Mouse (Mus musculus) hindbrain, postnatal 0 days (tissue): ENCODE measurements around the gene Sectm1b. TPM values are rescaled to one million over a fixed set of nuclear protein-coding genes. Genes with fewer than 3 reads are reported as not detected.

Experiments used
- ATAC-seq: fragments of 200-750 bp; cut with Nextera tagmentation; 2 replicates; pipeline ENCODE4 v1.8.0; 2017; ENCODE audit warnings: mild to moderate bottlenecking, moderate TSS enrichment, moderate library complexity
- DNase-seq: peaks from one replicate; pipeline ENCODE4 v3.0.0-alpha.2; 2015; ENCODE audit warnings: low spot score
- H3K27ac ChIP-seq: fragments of 300-500 bp; sonication (generic); 2 replicates; pipeline ENCODE4 v1.5.1; 2014; ENCODE audit warnings: mild to moderate bottlenecking
- H3K27me3 ChIP-seq: fragments of 300-500 bp; sonication (generic); 2 replicates; pipeline ENCODE4 v1.6.1; 2014; ENCODE audit warnings: low read length, mixed read lengths; ENCODE audit not compliant: insufficient read depth
- H3K36me3 ChIP-seq: fragments of 300-500 bp; sonication (generic); 2 replicates; pipeline ENCODE4 v1.6.1; 2014; ENCODE audit warnings: low read length, mixed read lengths; ENCODE audit not compliant: insufficient read depth
- H3K4me1 ChIP-seq: fragments of 300-500 bp; sonication (generic); 2 replicates; pipeline ENCODE4 v1.6.1; 2014; ENCODE audit warnings: antibody characterized with exemption, low read length, mixed read lengths; ENCODE audit not compliant: insufficient read depth
- H3K4me2 ChIP-seq: fragments of 300-500 bp; sonication (generic); 2 replicates; pipeline ENCODE4 v1.6.1; 2014; ENCODE audit warnings: low read depth, mild to moderate bottlenecking, low read length, moderate library complexity, mixed read lengths
- H3K4me3 ChIP-seq: fragments of 300-500 bp; sonication (generic); 2 replicates; pipeline ENCODE4 v1.5.1; 2014; ENCODE audit warnings: low read length
- H3K9ac ChIP-seq: fragments of 300-500 bp; sonication (generic); replicated peaks from 2 replicates; pipeline ENCODE4 v1.6.1; 2014; ENCODE audit warnings: mild to moderate bottlenecking, low read length, moderate library complexity, mixed read lengths
- H3K9me3 ChIP-seq: fragments of 300-500 bp; sonication (generic); 2 replicates; pipeline ENCODE4 v1.6.1; 2016; ENCODE audit warnings: low read length, mixed read lengths
- CTCF ChIP-seq: IDR thresholded peaks from 2 replicates; pipeline ENCODE4 v1.5.1; 2016; ENCODE audit warnings: antibody characterized with exemption, control low read depth, low read depth
- WGBS: fragments of 180-500 bp; shearing (Covaris S2); extraction: QIAGEN DNeasy Blood & Tissue Kit; methylation state at CpG from one replicate; pipeline ENCODE4 v1.1.7; 2014; 5-methylcytosine and 5-hydroxymethylcytosine counted together
- polyA plus RNA-seq: library from polyadenylated mRNA; unstranded; fragments of >200 nt; fragmentation: Nextera tagmentation; extraction: Ambion mirVana; gene quantifications from 2 replicates; pipeline ENCODE4 v1.2.1, GENCODE M21; 2015
- total RNA-seq: library from RNA; depleted of rRNA; stranded (reverse); fragments of >200 nt; gene quantifications from 2 replicates; pipeline ENCODE4 v1.2.3, GENCODE M21; 2014; rRNA removed

The Sectm1b gene
- total and polyA plus RNA-seq, 2 experiments from 2014 or later, result not detected

DNA sequence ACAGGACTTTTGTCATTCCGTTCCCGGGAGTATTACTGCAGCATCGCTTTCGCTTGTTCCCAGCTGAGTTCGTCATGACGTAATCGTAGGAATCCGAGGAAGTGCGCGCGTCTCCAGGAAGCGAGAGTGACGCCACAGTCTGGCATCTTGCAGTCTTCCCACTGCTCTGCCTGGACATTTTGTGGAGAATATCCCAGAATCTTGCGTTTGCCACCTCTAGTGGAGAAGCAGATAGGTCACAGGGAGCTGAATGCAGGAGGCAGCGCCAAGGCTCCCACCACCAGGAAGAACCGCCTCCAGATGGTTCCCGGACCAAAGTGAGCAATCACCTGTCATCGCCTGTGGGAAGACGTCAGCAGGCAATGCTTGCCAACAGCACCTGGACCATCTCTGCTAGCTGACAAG lies 48.5 kb downstream of the Sectm1b start:
- Histone ChIP-seq H3K27me3 (no peaks in the 10 kb centered on the region), H3K4me2 (peak overlapping the region; percentile 22), H3K9ac (no peak overlapping the region), H3K4me1 (no peaks in the 10 kb centered on the region), H3K4me3 (no peak overlapping the region), H3K9me3 (no peaks in the 10 kb centered on the region), H3K27ac (no peak overlapping the region), H3K36me3 (no peaks in the 10 kb centered on the region)
- ATAC-seq, result no peak
- 58% methylated on average over 19 of the region's 19 CpGs for WGBS
- peak; percentile 32 for TF ChIP-seq CTCF
- DNase-seq, result peak; percentile 52

DNA sequence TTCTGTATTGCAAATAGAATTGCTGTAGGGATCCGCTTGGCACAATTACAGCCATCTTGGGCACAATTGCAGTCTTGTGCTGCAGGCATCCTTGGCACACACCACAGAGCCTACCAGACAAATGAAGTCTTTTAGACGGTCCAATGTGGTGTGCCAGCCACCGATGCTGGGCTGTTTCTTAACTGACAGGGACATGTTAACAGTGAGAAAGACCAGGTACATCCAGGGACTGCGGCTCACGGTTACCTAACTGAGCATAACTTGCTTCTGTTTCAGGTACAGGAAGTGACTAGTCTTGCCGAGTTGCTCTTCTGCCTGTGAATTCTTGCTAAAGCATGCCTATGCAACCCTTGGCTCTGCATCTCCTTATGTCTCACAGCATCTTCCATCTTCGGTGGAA lies 49.7 kb downstream of the Sectm1b start:
- H3K27me3 ChIP-seq, result no peaks in the 10 kb centered on the region
- H3K4me3 ChIP-seq, result no peak overlapping the region
- WGBS, result 75% methylated on average over 7 of the region's 7 CpGs
- no peaks in the 10 kb centered on the region for H3K4me1 ChIP-seq
- H3K9me3 ChIP-seq, result no peaks in the 10 kb centered on the region
- peak; percentile 28 for DNase-seq
- no peak overlapping the region for H3K27ac ChIP-seq
- no peak for ATAC-seq
- no peak overlapping the region for H3K4me2 ChIP-seq
- no peaks in the 10 kb centered on the region for H3K36me3 ChIP-seq
- no peak overlapping the region for H3K9ac ChIP-seq
- no peak for TF ChIP-seq CTCF

DNA sequence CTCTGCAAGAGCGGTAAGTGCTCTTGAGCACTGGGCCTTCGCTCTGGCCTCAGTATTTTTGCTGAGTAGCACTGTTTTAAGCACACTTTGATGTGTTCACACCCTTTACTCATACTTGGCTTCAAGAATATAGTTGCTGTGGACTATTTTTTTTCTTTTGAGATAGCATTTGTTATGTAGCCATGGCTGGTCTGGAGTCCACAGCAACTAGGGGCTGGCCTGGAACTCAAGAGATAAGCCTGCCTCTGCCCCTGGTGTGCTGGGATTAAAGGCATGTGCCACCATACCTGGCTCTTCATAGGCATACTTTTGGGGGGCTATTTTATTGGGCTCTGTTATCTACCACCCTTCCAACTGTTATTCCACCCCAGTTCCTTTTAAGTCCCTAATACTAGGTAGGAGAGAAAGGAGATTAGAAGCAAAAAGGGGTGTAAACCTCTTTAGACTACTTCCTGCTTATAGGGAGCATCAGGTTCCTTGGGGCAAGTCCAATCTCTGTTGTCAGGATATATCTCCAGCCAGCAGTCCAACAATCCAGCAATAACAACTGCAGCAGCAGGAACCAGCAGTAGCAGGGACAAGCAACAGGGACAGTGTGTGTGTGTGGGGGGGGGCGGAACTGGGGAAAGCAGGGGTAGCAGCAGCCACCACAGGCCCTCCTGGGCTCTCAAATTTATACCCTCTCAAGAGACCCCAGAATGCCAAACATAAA lies 53.2 kb downstream of the Sectm1b start:
- H3K4me2 ChIP-seq, result no peak overlapping the region
- H3K27me3 ChIP-seq, result no peaks in the 10 kb centered on the region
- no peak overlapping the region for H3K9ac ChIP-seq
- no peak for TF ChIP-seq CTCF
- no peaks in the 10 kb centered on the region for H3K36me3 ChIP-seq
- 92% methylated on average over 3 of the region's 3 CpGs for WGBS
- DNase-seq (no peak), ATAC-seq (no peak)
- no peaks in the 10 kb centered on the region for H3K9me3 ChIP-seq
- no peak overlapping the region for H3K27ac ChIP-seq
- H3K4me3 ChIP-seq, result no peak overlapping the region
- no peaks in the 10 kb centered on the region for H3K4me1 ChIP-seq

DNA sequence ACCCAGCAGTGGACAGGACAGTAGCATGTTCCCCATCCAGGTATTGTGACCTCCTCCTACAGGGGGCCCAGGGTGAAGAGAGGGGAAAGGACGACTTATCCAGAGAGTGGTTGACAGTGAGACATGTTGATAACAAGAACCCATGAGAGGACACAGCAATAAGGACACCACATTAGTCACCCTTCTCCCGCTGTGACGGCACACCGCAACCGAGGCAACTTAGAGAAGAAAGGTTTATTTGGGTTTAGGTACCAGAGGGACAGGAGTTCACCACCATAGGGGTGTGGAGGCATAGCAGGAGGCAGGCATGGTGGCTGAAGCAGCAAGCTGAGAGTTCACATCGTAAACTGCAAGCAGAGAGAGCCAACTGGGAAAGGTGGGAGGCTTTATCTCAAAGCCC lies 57.2 kb downstream of the Sectm1b start:
- no peaks in the 10 kb centered on the region for H3K9me3 ChIP-seq
- 78% methylated on average over 6 of the region's 6 CpGs for WGBS
- H3K36me3 ChIP-seq, result no peaks in the 10 kb centered on the region
- no peak overlapping the region for H3K4me2 ChIP-seq
- no peak overlapping the region for H3K27ac ChIP-seq
- no peak overlapping the region for H3K9ac ChIP-seq
- H3K27me3 ChIP-seq, result no peaks in the 10 kb centered on the region
- TF ChIP-seq CTCF, result no peak
- no peak for DNase-seq
- no peaks in the 10 kb centered on the region for H3K4me1 ChIP-seq
- no peak for ATAC-seq
- H3K4me3 ChIP-seq, result no peak overlapping the region

DNA sequence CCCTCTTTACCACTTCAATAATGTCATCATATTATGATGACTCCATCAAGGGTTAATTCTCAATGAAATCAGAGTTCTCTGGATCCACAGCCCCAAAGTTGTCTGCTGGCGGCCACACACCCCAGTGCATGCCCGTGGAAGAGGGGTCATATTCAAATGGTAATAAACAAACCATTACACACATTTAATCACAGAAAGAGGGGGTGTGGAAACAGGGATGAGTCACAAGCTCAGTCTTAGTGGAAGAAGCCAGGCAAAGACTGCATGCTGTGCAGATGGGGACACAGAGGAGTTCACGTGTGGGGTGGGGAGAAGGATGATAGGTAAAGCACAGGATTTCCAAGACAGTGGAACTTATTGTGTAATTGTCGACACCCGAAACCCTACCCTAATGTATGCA lies 59.1 kb downstream of the Sectm1b start:
- Histone ChIP-seq H3K27me3 (no peaks in the 10 kb centered on the region), H3K4me3 (no peak overlapping the region), H3K36me3 (no peaks in the 10 kb centered on the region), H3K27ac (no peak overlapping the region), H3K4me1 (no peaks in the 10 kb centered on the region), H3K9ac (no peak overlapping the region), H3K4me2 (no peak overlapping the region), H3K9me3 (no peaks in the 10 kb centered on the region)
- WGBS, result 45% methylated on average over 5 of the region's 5 CpGs
- no peak for TF ChIP-seq CTCF
- ATAC-seq, result no peak
- no peak for DNase-seq

Other genes starting within 250 kb of the Sectm1b start
- gene Fasn, start 239.0 kb downstream of the Sectm1b start, total RNA-seq, result 474 and 499 TPM in 2 replicates
- 48.9 and 54.4 TPM in 2 replicates for gene Fasn, start 239.0 kb downstream of the Sectm1b start, polyA plus RNA-seq
- 4.2 and 7.1 TPM in 2 replicates for gene Ccdc57, start 130.7 kb downstream of the Sectm1b start, total RNA-seq
- 4.8 and 5.6 TPM in 2 replicates for gene Ccdc57, start 130.7 kb downstream of the Sectm1b start, polyA plus RNA-seq
- 22.9 and 24.9 TPM in 2 replicates for gene Slc16a3, start 115.1 kb downstream of the Sectm1b start, total RNA-seq
- 6.4 and 7.8 TPM in 2 replicates for gene Slc16a3, start 115.1 kb downstream of the Sectm1b start, polyA plus RNA-seq
- gene Csnk1d, start 72.2 kb downstream of the Sectm1b start, total RNA-seq, result 95.2 and 100 TPM in 2 replicates
- 97.7 and 102 TPM in 2 replicates for gene Csnk1d, start 72.2 kb downstream of the Sectm1b start, polyA plus RNA-seq
- not detected in 2 replicates for gene Cd7, start 24.2 kb downstream of the Sectm1b start, total RNA-seq
- 0.24 TPM in 1 of 2 replicates, not detected in the other for gene Cd7, start 24.2 kb downstream of the Sectm1b start, polyA plus RNA-seq
- gene Sectm1a, start 17.7 kb upstream of the Sectm1b start, total RNA-seq, result not detected in 2 replicates
- not detected in 2 replicates for gene Sectm1a, start 17.7 kb upstream of the Sectm1b start, polyA plus RNA-seq
- not detected in 2 replicates for gene Tex19.2, start 55.1 kb upstream of the Sectm1b start, total RNA-seq
- gene Tex19.2, start 55.1 kb upstream of the Sectm1b start, polyA plus RNA-seq, result not detected in 2 replicates
- gene Tex19.1, start 82.6 kb upstream of the Sectm1b start, total RNA-seq, result not detected in 2 replicates
- gene Tex19.1, start 82.6 kb upstream of the Sectm1b start, polyA plus RNA-seq, result not detected in 2 replicates
- 0.16 and 2.1 TPM in 2 replicates for gene Uts2r, start 96.7 kb upstream of the Sectm1b start, total RNA-seq
- gene Uts2r, start 96.7 kb upstream of the Sectm1b start, polyA plus RNA-seq, result 0.61 and 0.84 TPM in 2 replicates
- gene Hexdc, start 140.9 kb upstream of the Sectm1b start, total RNA-seq, result 80.2 and 89.6 TPM in 2 replicates
- gene Hexdc, start 140.9 kb upstream of the Sectm1b start, polyA plus RNA-seq, result 30.7 and 35.2 TPM in 2 replicates
- 16.7 and 20.1 TPM in 2 replicates for gene Ogfod3, start 141.1 kb upstream of the Sectm1b start, total RNA-seq
- 34.8 and 35.3 TPM in 2 replicates for gene Ogfod3, start 141.1 kb upstream of the Sectm1b start, polyA plus RNA-seq
- 20.6 and 25.6 TPM in 2 replicates for gene Cybc1, start 165.8 kb upstream of the Sectm1b start, total RNA-seq
- gene Cybc1, start 165.8 kb upstream of the Sectm1b start, polyA plus RNA-seq, result 20.5 and 21.2 TPM in 2 replicates
- gene Narf, start 173.7 kb upstream of the Sectm1b start, total RNA-seq, result 108 and 137 TPM in 2 replicates
- gene Narf, start 173.7 kb upstream of the Sectm1b start, polyA plus RNA-seq, result 34.3 and 36.2 TPM in 2 replicates
- gene Foxk2, start 196.4 kb upstream of the Sectm1b start, total RNA-seq, result 89.7 and 95.1 TPM in 2 replicates
- 11.4 and 12.8 TPM in 2 replicates for gene Foxk2, start 196.4 kb upstream of the Sectm1b start, polyA plus RNA-seq